Mouse (Mus musculus) CH12.LX (cell line): ENCODE data around the gene E130309D02Rik. TPM values are rescaled to one million over a fixed set of nuclear protein-coding genes. Genes with fewer than 3 reads are reported as not detected.
A peak's percentile ranks its signal among the peaks of the same experiment; 100 is the strongest.

ENCODE experiments used
- DNase-seq: peaks from one replicate; pipeline ENCODE4 v3.0.0-alpha.2; 2013; ENCODE audit errors: extremely low read depth
- H3K27ac ChIP-seq: 2 replicates; pipeline ENCODE4 v1.5.1; 2012; ENCODE audit warnings: low read depth, mild to moderate bottlenecking, control low read depth, moderate library complexity; ENCODE audit not compliant: insufficient read depth
- H3K27me3 ChIP-seq: replicated peaks from 2 replicates; pipeline ENCODE3; 2012; ENCODE audit warnings: inconsistent platforms
- H3K36me3 ChIP-seq, 2 experiments: replicated peaks in 1 of 2; 2 replicates each; pipeline versions ENCODE3 to v1.6.1; 2012; ENCODE audit warnings: inconsistent platforms in 1 of 2, low read length in 1 of 2, mild to moderate bottlenecking in 1 of 2, mixed read lengths in 1 of 2, moderate library complexity in 1 of 2; ENCODE audit not compliant: control insufficient read depth in 1 of 2, insufficient read depth in 1 of 2
- H3K4me1 ChIP-seq, 2 experiments: 2 replicates each; pipeline ENCODE4 v1.6.1; 2012; ENCODE audit warnings: inconsistent platforms in 1 of 2, moderate library complexity in 1 of 2; ENCODE audit not compliant: insufficient read depth in 2 of 2, control insufficient read depth in 1 of 2
- H3K4me2 ChIP-seq: 2 replicates; pipeline ENCODE4 v1.6.1; 2012; ENCODE audit warnings: low read depth, mild to moderate bottlenecking, control low read depth; ENCODE audit not compliant: poor library complexity, insufficient read depth, severe bottlenecking
- H3K4me3 ChIP-seq, 3 experiments: fragments of 150-350 bp in 1 of 3; sonication (generic) in 1 of 3; replicated peaks in 1 of 3; 2 replicates each; pipeline versions ENCODE3 to v1.5.1; 2011 to 2012; ENCODE audit warnings: low read depth in 2 of 3, low read length in 2 of 3, mild to moderate bottlenecking in 2 of 3, moderate library complexity in 2 of 3, control low read depth in 1 of 3, improper control_type of control experiment in 1 of 3, inconsistent platforms in 1 of 3, mixed read lengths in 1 of 3; ENCODE audit not compliant: poor library complexity in 1 of 3
- H3K79me2 ChIP-seq: replicated peaks from 2 replicates; pipeline ENCODE4 v1.6.1; 2012; ENCODE audit warnings: mild to moderate bottlenecking, moderate library complexity; ENCODE audit not compliant: control insufficient read depth, poor library complexity, insufficient read depth, severe bottlenecking; ENCODE audit errors: extremely low read depth
- H3K9ac ChIP-seq: 2 replicates; pipeline ENCODE4 v1.6.1; 2012; ENCODE audit warnings: low read depth, mild to moderate bottlenecking, control low read depth, moderate library complexity; ENCODE audit not compliant: insufficient read depth
- H3K9me3 ChIP-seq: replicated peaks from 2 replicates; pipeline ENCODE3; 2012; ENCODE audit warnings: low read length, inconsistent platforms, mixed read lengths
- CHD1 ChIP-seq: IDR thresholded peaks from 2 replicates; pipeline ENCODE4 v1.6.1; 2012; ENCODE audit warnings: low read depth, low read length, improper control_type of control experiment, inconsistent platforms
- CHD2 ChIP-seq: IDR thresholded peaks from 2 replicates; pipeline ENCODE4 v1.6.1; 2011; ENCODE audit warnings: low read length, improper control_type of control experiment
- ELF1 ChIP-seq: IDR thresholded peaks from 2 replicates; pipeline ENCODE4 v1.6.1; 2014; ENCODE audit warnings: low read depth, mild to moderate bottlenecking, inconsistent platforms, low read length, improper control_type of control experiment
- ETS1 ChIP-seq: conservative IDR thresholded peaks from 2 replicates; pipeline ENCODE4 v1.6.1; 2012; ENCODE audit warnings: low read depth, mild to moderate bottlenecking, inconsistent platforms, low read length, improper control_type of control experiment, moderate library complexity
- HCFC1 ChIP-seq: IDR thresholded peaks from 2 replicates; pipeline ENCODE4 v1.6.1; 2012; ENCODE audit warnings: low read depth, mild to moderate bottlenecking, inconsistent platforms, low read length, improper control_type of control experiment
- JUND ChIP-seq: conservative IDR thresholded peaks from 2 replicates; pipeline ENCODE4 v1.6.1; 2011; ENCODE audit warnings: low read depth, low read length, improper control_type of control experiment
- MAFK ChIP-seq: IDR thresholded peaks from 2 replicates; pipeline ENCODE4 v1.6.1; 2011; ENCODE audit warnings: low read length, improper control_type of control experiment; ENCODE audit not compliant: insufficient replicate concordance
- PAX5 ChIP-seq: IDR thresholded peaks from 2 replicates; pipeline ENCODE4 v1.6.1; 2012; ENCODE audit warnings: low read length, inconsistent platforms, mixed read lengths
- POLR2A ChIP-seq: IDR thresholded peaks from 2 replicates; pipeline ENCODE4 v1.6.1; 2011; ENCODE audit warnings: low read depth, mild to moderate bottlenecking, improper control_type of control experiment, low read length
- POLR2AphosphoS2 ChIP-seq: IDR thresholded peaks from 2 replicates; pipeline ENCODE4 v1.6.1; 2011; ENCODE audit warnings: low read depth, low read length, improper control_type of control experiment
- SMC3 ChIP-seq: IDR thresholded peaks from 2 replicates; pipeline ENCODE4 v1.6.1; 2011; ENCODE audit warnings: low read depth, low read length, improper control_type of control experiment
- TCF12 ChIP-seq: IDR thresholded peaks from 2 replicates; pipeline ENCODE4 v1.6.1; 2014; ENCODE audit warnings: low read depth, mild to moderate bottlenecking, inconsistent platforms, low read length, improper control_type of control experiment
- UBTF ChIP-seq: IDR thresholded peaks from 2 replicates; pipeline ENCODE4 v1.6.1; 2012; ENCODE audit warnings: low read depth, mild to moderate bottlenecking, inconsistent platforms, low read length, improper control_type of control experiment, moderate library complexity
- ZKSCAN1 ChIP-seq: IDR thresholded peaks from 2 replicates; pipeline ENCODE4 v1.6.1; 2012; ENCODE audit warnings: low read depth, inconsistent platforms, low read length, improper control_type of control experiment, borderline replicate concordance
- dilution Hi-C: fragments of 300-500 bp; cut with MboI; formaldehyde crosslinking; loops from 2 replicates; pipeline ENCODE4 v1.14.3; 2020; ENCODE audit warnings: low sequenced_read_pairs; ENCODE audit not compliant: extremely low pct_unique_long_range_greater_than_20kb, extremely low pct_ligation_motif_present
- in situ Hi-C: fragments of 300-500 bp; cut with MboI; formaldehyde crosslinking; loops from 3 replicates; pipeline ENCODE4 v1.14.3; 2019; ENCODE audit warnings: low sequenced_read_pairs, low pct_ligation_motif_present, low pct_unique_long_range_greater_than_20kb, mixed read lengths
- polyA plus RNA-seq: library from polyadenylated mRNA; unstranded; fragments of >175 nt; gene quantifications from 2 replicates; pipeline ENCODE4 v1.2.1, GENCODE M21; 2012; ENCODE audit warnings: low read depth; ENCODE audit not compliant: insufficient read length
- total RNA-seq, 2 experiments: library from RNA; depleted of rRNA; stranded (reverse); fragments of 300-350 nt in 1 of 2; fragments of >200 nt in 1 of 2; gene quantifications; 2 replicates each; pipeline ENCODE4 v1.2.3; 2012 to 2014

Gene E130309D02Rik
- total and polyA plus RNA-seq, 3 experiments: 23.7 to 63.7 (median 32.7) TPM

- Histone ChIP-seq H3K9me3 (no peaks in the 10 kb centered on the region), H3K79me2 (no peaks in the 10 kb centered on the region), H3K27me3 (no peaks in the 10 kb centered on the region), H3K4me3 (no peak overlapping the region), H3K36me3 (peaks cover 8 to 41% of the 10 kb centered on the region in 2 experiments), H3K9ac (no peak overlapping the region), H3K4me1 (peaks cover 15 to 21% of the 10 kb centered on the region in 2 experiments), H3K27ac (no peak overlapping the region), H3K4me2 (no peak overlapping the region)
- TF ChIP-seq PAX5 (no peak), CHD1 (no peak), POLR2AphosphoS2 (no peak)
- in situ Hi-C loops (no loop called here), dilution Hi-C loops (no loop called here)
- DNase-seq: no peak
Measured at GRCm38 (mm10) chr5:143266794-143267193, 48.4 kb downstream of the E130309D02Rik start.

- no peak overlapping the region for H3K4me2 ChIP-seq
- no peak overlapping the region for H3K4me3 ChIP-seq
- DNase-seq: no peak
- peaks cover 8 to 12% of the 10 kb centered on the region in 2 experiments for H3K4me1 ChIP-seq
- in situ Hi-C loops (no loop called here), dilution Hi-C loops (no loop called here)
- peaks cover 8 to 43% of the 10 kb centered on the region in 2 experiments for H3K36me3 ChIP-seq
- no peaks in the 10 kb centered on the region for H3K27me3 ChIP-seq
- no peaks in the 10 kb centered on the region for H3K9me3 ChIP-seq
- H3K9ac ChIP-seq: no peak overlapping the region
- H3K79me2 ChIP-seq: no peaks in the 10 kb centered on the region
- TF ChIP-seq HCFC1: peak; percentile 53
- TF ChIP-seq ELF1: no peak
- TF ChIP-seq CHD1: no peak
- TF ChIP-seq CHD2: no peak
- TF ChIP-seq POLR2A: no peak
- no peak for TF ChIP-seq ETS1
- TF ChIP-seq SMC3: no peak
- no peak for TF ChIP-seq TCF12
- no peak overlapping the region for H3K27ac ChIP-seq
Measured at GRCm38 (mm10) chr5:143265409-143265808, 49.8 kb downstream of the E130309D02Rik start.

- Histone ChIP-seq H3K4me2 (no peak overlapping the region), H3K36me3 (peaks cover 8 to 50% of the 10 kb centered on the region in 2 experiments), H3K9me3 (no peaks in the 10 kb centered on the region), H3K9ac (no peak overlapping the region), H3K27me3 (no peaks in the 10 kb centered on the region), H3K27ac (no peak overlapping the region), H3K4me3 (no peak overlapping the region), H3K79me2 (no peaks in the 10 kb centered on the region), H3K4me1 (peaks cover 8 to 11% of the 10 kb centered on the region in 2 experiments)
- dilution Hi-C loops (no loop called here), in situ Hi-C loops (no loop called here)
- no peak for TF ChIP-seq ZKSCAN1
- no peak for TF ChIP-seq CHD2
- no peak for TF ChIP-seq MAFK
- TF ChIP-seq ETS1: no peak
- no peak for TF ChIP-seq JUND
- no peak for TF ChIP-seq UBTF
- no peak for TF ChIP-seq CHD1
- DNase-seq: no peak
Measured at GRCm38 (mm10) chr5:143264689-143265088, 50.5 kb downstream of the E130309D02Rik start.
